Mouse (Mus musculus): ENCODE measurements around the gene Rpl41. TPM values are rescaled to one million over a fixed set of nuclear protein-coding genes. Genes with fewer than 3 reads are reported as not detected.

The Rpl41 gene
- polyA plus RNA-seq (2015; fragmentation: Nextera tagmentation; extraction: Ambion mirVana) = 3,349 and 4,229 TPM in 2 replicates

GRCm38 (mm10) chr10:128548947-128549681 lies at the start of gene Rpl41:
Gene Rpl41 (minus strand): TSS chr10:128549305.
- Histone ChIP-seq H3K9me3 (no peaks in the 10 kb centered on the region), H3K4me2 (peak within 1 kb of the TSS; percentile 77), H3K4me1 (peaks cover 16% of the 10 kb centered on the region), H3K27ac (peak within 1 kb of the TSS; percentile 97), H3K4me3 (peak within 1 kb of the TSS; percentile 76), H3K27me3 (no peaks in the 10 kb centered on the region), H3K36me3 (peaks cover 15% of the 10 kb centered on the region), H3K9ac (peak within 1 kb of the TSS; percentile 77)
- under 1% methylated on average over 31 of the region's 31 CpGs for WGBS
- peak; percentile 92 for ATAC-seq (ENCODE audit: insufficient number of reproducible peaks, low FRiP score, low TSS enrichment, low read depth)

- Histone ChIP-seq H3K36me3 (no peaks in the 10 kb centered on the region), H3K27ac (no peak overlapping the region), H3K9ac (no peak overlapping the region), H3K4me2 (no peak overlapping the region), H3K4me3 (no peak overlapping the region), H3K9me3 (no peaks in the 10 kb centered on the region), H3K4me1 (no peaks in the 10 kb centered on the region), H3K27me3 (no peaks in the 10 kb centered on the region)
- 34% methylated on average over 2 of the region's 2 CpGs for WGBS
- no peak for ATAC-seq (ENCODE audit: insufficient number of reproducible peaks, low FRiP score, low TSS enrichment, low read depth)
These were observed 49.4 kb upstream of the Rpl41 start for GRCm38 (mm10) chr10:128598476-128598875.

GRCm38 (mm10) chr10:128592797-128593196 lies 43.7 kb upstream of the Rpl41 start:
- ATAC-seq (ENCODE audit: insufficient number of reproducible peaks, low FRiP score, low TSS enrichment, low read depth) = no peak
- Histone ChIP-seq H3K9me3 (no peaks in the 10 kb centered on the region), H3K27ac (no peak overlapping the region), H3K4me1 (peaks cover 19% of the 10 kb centered on the region), H3K4me2 (no peak overlapping the region), H3K36me3 (no peaks in the 10 kb centered on the region), H3K27me3 (peaks cover 21% of the 10 kb centered on the region), H3K4me3 (no peak overlapping the region), H3K9ac (no peak overlapping the region)
- 80% methylated on average over 5 of the region's 5 CpGs for WGBS

GRCm38 (mm10) chr10:128591436-128591835 lies 42.3 kb upstream of the Rpl41 start:
- no peak for ATAC-seq (ENCODE audit: insufficient number of reproducible peaks, low FRiP score, low TSS enrichment, low read depth)
- Histone ChIP-seq H3K9ac (no peak overlapping the region), H3K4me2 (no peak overlapping the region), H3K27me3 (peaks cover 33% of the 10 kb centered on the region), H3K27ac (no peak overlapping the region), H3K4me1 (peaks cover 30% of the 10 kb centered on the region), H3K4me3 (no peak overlapping the region), H3K36me3 (no peaks in the 10 kb centered on the region), H3K9me3 (no peaks in the 10 kb centered on the region)
- WGBS = 84% methylated on average over 6 of the region's 6 CpGs

- Histone ChIP-seq H3K4me1 (peaks cover 32% of the 10 kb centered on the region), H3K27me3 (peaks cover 40% of the 10 kb centered on the region), H3K9me3 (no peaks in the 10 kb centered on the region), H3K4me3 (peak overlapping the region; percentile 64), H3K9ac (0 out of 2 replicates have a peak overlapping the region, but pooled peaks have one; percentile 35), H3K27ac (peak overlapping the region; percentile 91), H3K36me3 (no peaks in the 10 kb centered on the region), H3K4me2 (peak overlapping the region; percentile 98)
- ATAC-seq (ENCODE audit: insufficient number of reproducible peaks, low FRiP score, low TSS enrichment, low read depth) = peak; percentile 25; the same call in 1 of the 2 replicates
- WGBS = 0% methylated on average over 41 of the region's 43 CpGs
These were observed 41.1 kb upstream of the Rpl41 start for GRCm38 (mm10) chr10:128590193-128590690.

GRCm38 (mm10) chr10:128589464-128590192 lies 40.5 kb upstream of the Rpl41 start, which contains the start of gene Erbb3:
Gene Erbb3 (minus strand): TSS chr10:128589652.
- peaks cover 44% of the 10 kb centered on the region for H3K27me3 ChIP-seq
- H3K4me2 ChIP-seq = peak within 1 kb of the TSS; percentile 98
- H3K4me3 ChIP-seq = peak within 1 kb of the TSS; percentile 64

GRCm38 (mm10) chr10:128588775-128589463 lies 39.8 kb upstream of the Rpl41 start:
- Histone ChIP-seq H3K36me3 (no peaks in the 10 kb centered on the region), H3K9me3 (no peaks in the 10 kb centered on the region), H3K4me2 (peak overlapping the region; percentile 98), H3K4me1 (peaks cover 36% of the 10 kb centered on the region), H3K27ac (peak overlapping the region; percentile 91), H3K27me3 (peaks cover 50% of the 10 kb centered on the region), H3K9ac (peak overlapping the region; percentile 35), H3K4me3 (peak overlapping the region; percentile 64)
- 2% methylated on average over 23 of the region's 23 CpGs for WGBS
- ATAC-seq (ENCODE audit: insufficient number of reproducible peaks, low FRiP score, low TSS enrichment, low read depth) = no peak

More at GRCm38 (mm10) chr10:128589464-128590192, 40.5 kb upstream of the Rpl41 start, which contains the start of gene Erbb3:
- Histone ChIP-seq H3K36me3 (no peaks in the 10 kb centered on the region), H3K27ac (peak within 1 kb of the TSS; percentile 91), H3K4me1 (peaks cover 32% of the 10 kb centered on the region), H3K9ac (peak within 1 kb of the TSS; percentile 35), H3K9me3 (no peaks in the 10 kb centered on the region)
- ATAC-seq (ENCODE audit: insufficient number of reproducible peaks, low FRiP score, low TSS enrichment, low read depth) = peak; percentile 62; the same call in 1 of the 2 replicates
- under 1% methylated on average over 41 of the region's 43 CpGs for WGBS

GRCm38 (mm10) chr10:128588136-128588535 lies 39.0 kb upstream of the Rpl41 start:
- no peaks in the 10 kb centered on the region for H3K36me3 ChIP-seq
- peaks cover 41% of the 10 kb centered on the region for H3K4me1 ChIP-seq
- no peaks in the 10 kb centered on the region for H3K9me3 ChIP-seq
- no peak; the same call in 1 of the 2 replicates for ATAC-seq (ENCODE audit: insufficient number of reproducible peaks, low FRiP score, low TSS enrichment, low read depth)
- H3K9ac ChIP-seq = no peak overlapping the region
- H3K27me3 ChIP-seq = peaks cover 51% of the 10 kb centered on the region
- 18% methylated on average over 1 of the region's 1 CpGs for WGBS
- peak overlapping the region; percentile 91 for H3K27ac ChIP-seq
- H3K4me3 ChIP-seq = peak overlapping the region; percentile 64
- peak overlapping the region; percentile 98 for H3K4me2 ChIP-seq

GRCm38 (mm10) chr10:128587697-128588096 lies 38.6 kb upstream of the Rpl41 start:
- no peak for ATAC-seq (ENCODE audit: insufficient number of reproducible peaks, low FRiP score, low TSS enrichment, low read depth)
- H3K9me3 ChIP-seq = no peaks in the 10 kb centered on the region
- H3K27ac ChIP-seq = peak overlapping the region; percentile 91; the same call in 1 of the 2 replicates
- H3K27me3 ChIP-seq = peaks cover 51% of the 10 kb centered on the region
- 46% methylated on average over 8 of the region's 8 CpGs for WGBS
- H3K4me2 ChIP-seq = peak overlapping the region; percentile 98
- H3K4me3 ChIP-seq = peak overlapping the region; percentile 64
- peaks cover 41% of the 10 kb centered on the region for H3K4me1 ChIP-seq
- no peak overlapping the region for H3K9ac ChIP-seq
- no peaks in the 10 kb centered on the region for H3K36me3 ChIP-seq

GRCm38 (mm10) chr10:128587120-128587519 lies 38.0 kb upstream of the Rpl41 start:
- no peak for ATAC-seq (ENCODE audit: insufficient number of reproducible peaks, low FRiP score, low TSS enrichment, low read depth)
- Histone ChIP-seq H3K36me3 (no peaks in the 10 kb centered on the region), H3K27ac (peak overlapping the region; percentile 91; the same call in 1 of the 2 replicates), H3K27me3 (peaks cover 51% of the 10 kb centered on the region), H3K4me3 (peak overlapping the region; percentile 64), H3K9ac (no peak overlapping the region), H3K9me3 (no peaks in the 10 kb centered on the region), H3K4me1 (peaks cover 41% of the 10 kb centered on the region), H3K4me2 (peak overlapping the region; percentile 98)
- WGBS = 33% methylated on average over 4 of the region's 4 CpGs

- H3K27me3 ChIP-seq = peaks cover 51% of the 10 kb centered on the region
- H3K36me3 ChIP-seq = no peaks in the 10 kb centered on the region
- 0 out of 2 replicates have a peak overlapping the region, but pooled peaks have one; percentile 3 for H3K27ac ChIP-seq
- ATAC-seq (ENCODE audit: insufficient number of reproducible peaks, low FRiP score, low TSS enrichment, low read depth) = no peak
- no peak overlapping the region for H3K4me2 ChIP-seq
- peaks cover 41% of the 10 kb centered on the region for H3K4me1 ChIP-seq
- peak overlapping the region; percentile 10; the same call in 1 of the 2 replicates for H3K4me3 ChIP-seq
- WGBS = 21% methylated on average over 1 of the region's 1 CpGs
- H3K9me3 ChIP-seq = no peaks in the 10 kb centered on the region
- H3K9ac ChIP-seq = no peak overlapping the region
These were observed 37.4 kb upstream of the Rpl41 start for GRCm38 (mm10) chr10:128586546-128586945.

Data from limb, embryonic 15.5 days (tissue).